Mouse (Mus musculus) neural tube, embryonic 10.5 days (tissue): ENCODE results near the gene Tcp1.

Experiments
- DNase-seq: peaks from one replicate; pipeline ENCODE4 v3.0.0-alpha.2; 2017; ENCODE audit warnings: low spot score; ENCODE audit errors: extremely low spot score

The Tcp1 gene

DNA sequence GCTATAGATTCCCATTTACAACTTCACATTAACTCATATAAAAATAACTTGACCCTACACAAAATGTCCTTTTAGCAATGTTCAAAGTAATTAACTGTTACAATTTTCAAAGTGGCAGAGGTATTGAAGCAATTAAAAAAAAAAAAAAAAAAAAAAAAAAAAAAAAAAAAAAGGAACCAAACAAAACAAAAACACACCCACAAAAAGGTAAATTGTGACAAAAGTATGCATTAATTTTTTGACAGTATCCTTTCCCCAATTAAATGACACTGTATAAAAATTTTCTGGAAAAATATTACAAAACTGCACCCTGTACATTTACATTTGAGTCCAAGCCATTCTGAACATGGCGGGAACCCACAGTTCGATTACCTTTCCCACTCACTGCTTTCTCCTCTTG is 51.7 kb downstream of the Tcp1 start:
- DNase-seq = no peak

DNA sequence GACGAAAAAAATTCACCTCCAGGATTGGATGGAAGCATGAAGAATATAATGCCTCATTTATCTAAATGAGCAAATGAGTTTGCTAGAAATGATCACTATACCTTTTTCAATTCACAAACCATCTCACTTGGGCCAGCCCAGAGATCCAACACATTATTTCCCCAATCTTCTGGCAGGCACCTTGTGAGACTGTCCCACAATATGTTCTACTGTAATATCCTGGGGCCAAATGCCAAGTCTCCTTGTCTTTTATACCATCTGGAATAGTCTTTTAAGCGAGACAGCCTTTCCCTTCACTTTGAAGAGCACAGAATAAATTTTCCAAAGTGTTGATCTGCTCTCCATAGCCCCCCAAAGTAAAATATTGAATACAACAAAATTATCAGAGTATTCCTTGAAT is 58.4 kb downstream of the Tcp1 start:
- no peak for DNase-seq
